Mouse (Mus musculus) 3T3-L1 (cell line): Measurements from ENCODE around the gene Olfr520.
"Not testable (repeated sequence)": the region's sequence is repeated elsewhere in the genome, so short reads cannot be mapped to it uniquely, and the experiment has no call there.

ENCODE experiments used
- DNase-seq: peaks from one replicate; pipeline ENCODE4 v3.0.0-alpha.2; 2015; ENCODE audit warnings: low read depth, low spot score

Olfr520 gene

GRCm38 (mm10) chr7:99729973-99730372 lies at the start of gene Olfr520:
Olfr520 (plus strand) TSS chr7:99730273.
- no peak for DNase-seq

GRCm38 (mm10) chr7:99680771-99681170 lies 49.3 kb upstream of the Olfr520 start:
- DNase-seq = no peak

- no peak for DNase-seq
These were observed 46.0 kb upstream of the Olfr520 start for GRCm38 (mm10) chr7:99684086-99684485.

GRCm38 (mm10) chr7:99690819-99691218 lies 39.3 kb upstream of the Olfr520 start:
- DNase-seq = no peak

GRCm38 (mm10) chr7:99692396-99692795 lies 37.7 kb upstream of the Olfr520 start:
- no peak for DNase-seq

- no peak for DNase-seq
These were observed 36.7 kb upstream of the Olfr520 start for GRCm38 (mm10) chr7:99693387-99693786.

GRCm38 (mm10) chr7:99693976-99694375 lies 36.1 kb upstream of the Olfr520 start:
- DNase-seq = no peak

GRCm38 (mm10) chr7:99694424-99694823 lies 35.6 kb upstream of the Olfr520 start:
- not testable (repeated sequence) for DNase-seq

- DNase-seq = no peak
These were observed 34.5 kb upstream of the Olfr520 start for GRCm38 (mm10) chr7:99695471-99696057.

- DNase-seq = no peak
These were observed 31.5 kb upstream of the Olfr520 start for GRCm38 (mm10) chr7:99698576-99698975.

- no peak for DNase-seq
These were observed 31.0 kb upstream of the Olfr520 start for GRCm38 (mm10) chr7:99699106-99699505.

- DNase-seq = no peak
These were observed 30.3 kb upstream of the Olfr520 start for GRCm38 (mm10) chr7:99699709-99700151.

- DNase-seq = no peak
These were observed 29.4 kb upstream of the Olfr520 start for GRCm38 (mm10) chr7:99700641-99701040.

- DNase-seq = no peak
These were observed 27.9 kb upstream of the Olfr520 start for GRCm38 (mm10) chr7:99702201-99702600.

GRCm38 (mm10) chr7:99704736-99705519 lies 25.1 kb upstream of the Olfr520 start:
- DNase-seq = no peak

- no peak for DNase-seq
These were observed 23.6 kb upstream of the Olfr520 start for GRCm38 (mm10) chr7:99706341-99707037.

GRCm38 (mm10) chr7:99707038-99707595 lies 23.0 kb upstream of the Olfr520 start:
- no peak for DNase-seq

GRCm38 (mm10) chr7:99707671-99708070 lies 22.4 kb upstream of the Olfr520 start:
- DNase-seq = no peak

- no peak for DNase-seq
These were observed 21.8 kb upstream of the Olfr520 start for GRCm38 (mm10) chr7:99708301-99708721.

GRCm38 (mm10) chr7:99708750-99709149 lies 21.3 kb upstream of the Olfr520 start:
- DNase-seq = no peak

GRCm38 (mm10) chr7:99709992-99710391 lies 20.1 kb upstream of the Olfr520 start:
- DNase-seq = no peak

GRCm38 (mm10) chr7:99710476-99710875 lies 19.6 kb upstream of the Olfr520 start:
- peak; percentile 39 for DNase-seq
